Mouse (Mus musculus) intestine, embryonic 15.5 days (tissue): ENCODE results near the gene Rasa1. TPM values are rescaled to one million over a fixed set of nuclear protein-coding genes. Genes with fewer than 3 reads are reported as not detected.

ENCODE experiments used
- ATAC-seq: fragments of 200-750 bp; cut with Nextera tagmentation; 2 replicates; pipeline ENCODE4 v1.8.0; 2017; ENCODE audit warnings: moderate TSS enrichment, moderate library complexity
- H3K27ac ChIP-seq: fragments of 300-500 bp; sonication (generic); 2 replicates; pipeline ENCODE4 v1.5.1; 2015; ENCODE audit warnings: mild to moderate bottlenecking, inconsistent platforms
- H3K27me3 ChIP-seq: fragments of 300-500 bp; sonication (generic); replicated peaks from 2 replicates; pipeline ENCODE4 v1.6.1; 2015; ENCODE audit warnings: inconsistent platforms
- H3K36me3 ChIP-seq: fragments of 300-500 bp; sonication (generic); 2 replicates; pipeline ENCODE4 v1.6.1; 2015; ENCODE audit warnings: inconsistent platforms
- H3K4me1 ChIP-seq: fragments of 300-500 bp; sonication (generic); replicated peaks from 2 replicates; pipeline ENCODE4 v1.6.1; 2015; ENCODE audit warnings: inconsistent platforms
- H3K4me2 ChIP-seq: fragments of 300-500 bp; sonication (generic); replicated peaks from 2 replicates; pipeline ENCODE4 v1.6.1; 2015; ENCODE audit warnings: mild to moderate bottlenecking, inconsistent platforms
- H3K4me3 ChIP-seq: fragments of 300-500 bp; sonication (generic); replicated peaks from 2 replicates; pipeline ENCODE4 v1.5.1; 2015; ENCODE audit warnings: inconsistent platforms
- H3K9ac ChIP-seq: fragments of 300-500 bp; sonication (generic); 2 replicates; pipeline ENCODE4 v1.6.1; 2015; ENCODE audit warnings: inconsistent platforms
- H3K9me3 ChIP-seq: fragments of 300-500 bp; sonication (generic); 2 replicates; pipeline ENCODE4 v1.6.1; 2016; ENCODE audit warnings: inconsistent platforms
- WGBS: fragments of 180-500 bp; shearing (Covaris S2); methylation state at CpG from one replicate; pipeline ENCODE4 v1.1.7; 2015; 5-methylcytosine and 5-hydroxymethylcytosine counted together
- polyA plus RNA-seq: library from polyadenylated mRNA; unstranded; fragments of >200 nt; fragmentation: Nextera tagmentation; extraction: Ambion mirVana; gene quantifications from 2 replicates; pipeline ENCODE4 v1.2.1, GENCODE M21; 2015

Gene Rasa1
- polyA plus RNA-seq: 35.8 and 38.1 TPM in 2 replicates

- H3K27ac ChIP-seq: peak within 1 kb of the TSS; percentile 100
- under 1% methylated on average over 96 of the region's 97 CpGs for WGBS
- no peaks in the 10 kb centered on the region for H3K4me1 ChIP-seq
- no peaks in the 10 kb centered on the region for H3K36me3 ChIP-seq
- H3K4me2 ChIP-seq: peak within 1 kb of the TSS; percentile 60
- no peaks in the 10 kb centered on the region for H3K9me3 ChIP-seq
- peak; percentile 99 for ATAC-seq
- no peaks in the 10 kb centered on the region for H3K27me3 ChIP-seq
- peak within 1 kb of the TSS; percentile 97 for H3K4me3 ChIP-seq
- peak within 1 kb of the TSS; percentile 97 for H3K9ac ChIP-seq
These were observed at the start of gene Rasa1 for GRCm38 (mm10) chr13:85288843-85289713. Gene Rasa1, minus strand, starts transcription at chr13:85289130.

GRCm38 (mm10) chr13:85311547-85311946, 22.6 kb upstream of the Rasa1 start:
- 56% methylated on average over 2 of the region's 2 CpGs for WGBS
- ATAC-seq: no peak

GRCm38 (mm10) chr13:85310968-85311367, 22.0 kb upstream of the Rasa1 start:
- no peak for ATAC-seq
- 48% methylated on average over 5 of the region's 5 CpGs for WGBS
- Histone ChIP-seq H3K4me1 (no peaks in the 10 kb centered on the region), H3K27me3 (no peaks in the 10 kb centered on the region), H3K4me3 (no peak overlapping the region), H3K9me3 (no peaks in the 10 kb centered on the region), H3K36me3 (no peaks in the 10 kb centered on the region), H3K27ac (no peak overlapping the region), H3K9ac (no peak overlapping the region), H3K4me2 (no peak overlapping the region)

More at GRCm38 (mm10) chr13:85311547-85311946, 22.6 kb upstream of the Rasa1 start:
- no peaks in the 10 kb centered on the region for H3K27me3 ChIP-seq
- no peak overlapping the region for H3K4me2 ChIP-seq
- no peaks in the 10 kb centered on the region for H3K36me3 ChIP-seq
- no peaks in the 10 kb centered on the region for H3K9me3 ChIP-seq
- no peaks in the 10 kb centered on the region for H3K4me1 ChIP-seq
- H3K27ac ChIP-seq: no peak overlapping the region
- H3K4me3 ChIP-seq: no peak overlapping the region
- no peak overlapping the region for H3K9ac ChIP-seq

GRCm38 (mm10) chr13:85310483-85310882, 21.6 kb upstream of the Rasa1 start:
- no peaks in the 10 kb centered on the region for H3K9me3 ChIP-seq
- H3K4me3 ChIP-seq: no peak overlapping the region
- no peak for ATAC-seq
- no peaks in the 10 kb centered on the region for H3K27me3 ChIP-seq
- no peak overlapping the region for H3K4me2 ChIP-seq
- H3K36me3 ChIP-seq: no peaks in the 10 kb centered on the region
- no peaks in the 10 kb centered on the region for H3K4me1 ChIP-seq
- 89% methylated on average over 2 of the region's 2 CpGs for WGBS
- no peak overlapping the region for H3K9ac ChIP-seq
- no peak overlapping the region for H3K27ac ChIP-seq

- Histone ChIP-seq H3K4me3 (no peak overlapping the region), H3K27me3 (no peaks in the 10 kb centered on the region)
- peak; percentile 58; the same call in 1 of the 2 replicates for ATAC-seq
These were observed 17.1 kb upstream of the Rasa1 start for GRCm38 (mm10) chr13:85306039-85306438.

GRCm38 (mm10) chr13:85290651-85291050, 1.7 kb upstream of the Rasa1 start:
- no peak overlapping the region for H3K4me3 ChIP-seq
- no peak for ATAC-seq
- H3K27ac ChIP-seq: no peak overlapping the region
- no peak overlapping the region for H3K4me2 ChIP-seq
- no peaks in the 10 kb centered on the region for H3K9me3 ChIP-seq
- no peak overlapping the region for H3K9ac ChIP-seq
- WGBS: 65% methylated on average over 1 of the region's 1 CpGs
- H3K4me1 ChIP-seq: no peaks in the 10 kb centered on the region
- no peaks in the 10 kb centered on the region for H3K36me3 ChIP-seq
- no peaks in the 10 kb centered on the region for H3K27me3 ChIP-seq

More at GRCm38 (mm10) chr13:85306039-85306438, 17.1 kb upstream of the Rasa1 start:
- Histone ChIP-seq H3K9ac (no peak overlapping the region), H3K4me1 (no peaks in the 10 kb centered on the region), H3K36me3 (no peaks in the 10 kb centered on the region), H3K27ac (no peak overlapping the region), H3K9me3 (no peaks in the 10 kb centered on the region), H3K4me2 (no peak overlapping the region)

- H3K9ac ChIP-seq: peak overlapping the region; percentile 97
- WGBS: under 1% methylated on average over 34 of the region's 35 CpGs
- H3K4me2 ChIP-seq: peak overlapping the region; percentile 49
- peak overlapping the region; percentile 97 for H3K4me3 ChIP-seq
- H3K27me3 ChIP-seq: no peaks in the 10 kb centered on the region
- no peaks in the 10 kb centered on the region for H3K9me3 ChIP-seq
- ATAC-seq: peak; percentile 21
- peak overlapping the region; percentile 100 for H3K27ac ChIP-seq
- no peaks in the 10 kb centered on the region for H3K4me1 ChIP-seq
- no peaks in the 10 kb centered on the region for H3K36me3 ChIP-seq
These were observed 422 bp downstream of the Rasa1 start for GRCm38 (mm10) chr13:85288574-85288842.

- peak overlapping the region; percentile 100 for H3K27ac ChIP-seq
- peak overlapping the region; percentile 97 for H3K4me3 ChIP-seq
- H3K36me3 ChIP-seq: no peaks in the 10 kb centered on the region
- H3K4me2 ChIP-seq: peak overlapping the region; percentile 49
- no peaks in the 10 kb centered on the region for H3K4me1 ChIP-seq
- H3K9me3 ChIP-seq: no peaks in the 10 kb centered on the region
- no peak; the same call in 1 of the 2 replicates for ATAC-seq
- 1% methylated on average over 25 of the region's 25 CpGs for WGBS
- peak overlapping the region; percentile 97 for H3K9ac ChIP-seq
- H3K27me3 ChIP-seq: no peaks in the 10 kb centered on the region
These were observed 905 bp downstream of the Rasa1 start for GRCm38 (mm10) chr13:85287876-85288573.

- Histone ChIP-seq H3K4me2 (no peak overlapping the region), H3K9ac (no peak overlapping the region), H3K36me3 (no peaks in the 10 kb centered on the region), H3K9me3 (no peaks in the 10 kb centered on the region), H3K4me1 (no peaks in the 10 kb centered on the region), H3K4me3 (no peak overlapping the region), H3K27me3 (no peaks in the 10 kb centered on the region), H3K27ac (no peak overlapping the region)
- no peak for ATAC-seq
These were observed 6.3 kb downstream of the Rasa1 start for GRCm38 (mm10) chr13:85282626-85283025.

- no peak for ATAC-seq
- Histone ChIP-seq H3K36me3 (no peaks in the 10 kb centered on the region), H3K9me3 (no peaks in the 10 kb centered on the region), H3K27me3 (no peaks in the 10 kb centered on the region), H3K4me2 (no peak overlapping the region), H3K4me1 (no peaks in the 10 kb centered on the region), H3K4me3 (no peak overlapping the region), H3K27ac (no peak overlapping the region), H3K9ac (no peak overlapping the region)
These were observed 10.0 kb downstream of the Rasa1 start for GRCm38 (mm10) chr13:85278951-85279350.

GRCm38 (mm10) chr13:85274572-85274971, 14.4 kb downstream of the Rasa1 start:
- no peak overlapping the region for H3K4me3 ChIP-seq
- H3K27ac ChIP-seq: no peak overlapping the region
- H3K9me3 ChIP-seq: no peaks in the 10 kb centered on the region
- no peaks in the 10 kb centered on the region for H3K4me1 ChIP-seq
- 90% methylated on average over 1 of the region's 1 CpGs for WGBS
- no peak overlapping the region for H3K9ac ChIP-seq
- ATAC-seq: no peak
- H3K36me3 ChIP-seq: no peaks in the 10 kb centered on the region
- H3K4me2 ChIP-seq: no peak overlapping the region
- H3K27me3 ChIP-seq: no peaks in the 10 kb centered on the region

- Histone ChIP-seq H3K27me3 (no peaks in the 10 kb centered on the region), H3K9me3 (no peaks in the 10 kb centered on the region), H3K36me3 (no peaks in the 10 kb centered on the region), H3K27ac (no peak overlapping the region), H3K4me2 (no peak overlapping the region), H3K9ac (no peak overlapping the region), H3K4me3 (no peak overlapping the region), H3K4me1 (no peaks in the 10 kb centered on the region)
- no peak for ATAC-seq
These were observed 15.1 kb downstream of the Rasa1 start for GRCm38 (mm10) chr13:85273788-85274187.

- Histone ChIP-seq H3K4me3 (no peak overlapping the region), H3K27me3 (no peaks in the 10 kb centered on the region), H3K36me3 (no peaks in the 10 kb centered on the region), H3K27ac (no peak overlapping the region), H3K4me1 (no peaks in the 10 kb centered on the region), H3K9ac (no peak overlapping the region), H3K4me2 (no peak overlapping the region), H3K9me3 (no peaks in the 10 kb centered on the region)
- WGBS: 89% methylated on average over 7 of the region's 7 CpGs
- ATAC-seq: no peak
These were observed 50.2 kb downstream of the Rasa1 start for GRCm38 (mm10) chr13:85238760-85239159.
